Mouse (Mus musculus): Measurements from ENCODE around the gene Nrxn3.

DNA sequence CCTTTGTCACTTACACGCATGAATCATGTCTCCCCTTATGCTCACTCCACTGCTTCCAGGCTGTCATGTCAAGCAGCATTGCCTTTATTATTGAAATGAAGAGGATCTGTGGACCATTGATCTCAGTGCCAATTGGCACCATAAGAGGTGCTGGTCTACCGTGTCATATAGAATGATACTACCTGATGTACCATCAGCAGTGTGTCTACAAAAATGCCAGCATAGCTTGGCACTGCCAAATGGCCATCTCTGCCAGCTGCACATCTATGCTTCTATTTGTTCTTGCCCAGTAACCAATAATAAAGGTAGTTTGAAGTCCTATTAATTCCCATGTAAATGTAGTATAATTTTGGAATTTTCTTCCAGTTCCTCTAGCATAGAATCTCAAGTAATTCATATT, 1340.8 kb downstream of the Nrxn3 start:
- TF ChIP-seq POLR2A (IDR thresholded peaks at IDR 0.05; ENCODE audit: control insufficient read depth, low read depth, low read length): no peak
- TF ChIP-seq CTCF (IDR thresholded peaks at IDR 0.05; ENCODE audit: control insufficient read depth, insufficient read depth, insufficient replicate concordance, low read depth, low read length): no peak
